Mouse (Mus musculus) liver, postnatal 0 days (tissue): ENCODE measurements at regions not wholly inside any gene's neighbourhood (a gene's known extent, or its start where the extent isn't known, plus 50 kb on each side); places are given as distances from the start of the nearest gene placed in this dataset.

ENCODE experiments used
- ATAC-seq: fragments of 200-750 bp; cut with Nextera tagmentation; 2 replicates; pipeline ENCODE4 v1.8.0; 2017; ENCODE audit warnings: mild to moderate bottlenecking, moderate library complexity
- DNase-seq: peaks from one replicate; pipeline ENCODE4 v3.0.0-alpha.2; 2016
- H3K27ac ChIP-seq: fragments of 300-500 bp; sonication (generic); 2 replicates; pipeline ENCODE4 v1.5.1; 2014; ENCODE audit warnings: antibody characterized with exemption, moderate library complexity, mild to moderate bottlenecking, low read depth
- H3K27me3 ChIP-seq: fragments of 300-500 bp; sonication (generic); 2 replicates; pipeline ENCODE4 v1.6.1; 2014; ENCODE audit warnings: low read length, control low read depth, mixed read lengths; ENCODE audit not compliant: insufficient read depth
- H3K36me3 ChIP-seq: fragments of 300-500 bp; sonication (generic); replicated peaks from 2 replicates; pipeline ENCODE4 v1.6.1; 2014; ENCODE audit warnings: mild to moderate bottlenecking, control low read depth, low read length, moderate library complexity, mixed read lengths; ENCODE audit not compliant: insufficient read depth
- H3K4me1 ChIP-seq: fragments of 300-500 bp; sonication (generic); 2 replicates; pipeline ENCODE4 v1.6.1; 2014; ENCODE audit warnings: antibody characterized with exemption, mild to moderate bottlenecking, control low read depth; ENCODE audit not compliant: insufficient read depth
- H3K4me2 ChIP-seq: fragments of 300-500 bp; sonication (generic); 2 replicates; pipeline ENCODE4 v1.6.1; 2014; ENCODE audit warnings: low read depth, mild to moderate bottlenecking, low read length, moderate library complexity, mixed read lengths
- H3K4me3 ChIP-seq: fragments of 300-500 bp; sonication (generic); 2 replicates; pipeline ENCODE4 v1.5.1; 2014; ENCODE audit warnings: low read depth, low read length
- H3K9ac ChIP-seq: fragments of 300-500 bp; sonication (generic); replicated peaks from 2 replicates; pipeline ENCODE4 v1.6.1; 2014; ENCODE audit warnings: mild to moderate bottlenecking, moderate library complexity
- H3K9me3 ChIP-seq: fragments of 300-500 bp; sonication (generic); 2 replicates; pipeline ENCODE4 v1.6.1; 2016; ENCODE audit warnings: mild to moderate bottlenecking, control low read depth, low read length, mixed read lengths
- CTCF ChIP-seq: sonication (generic); IDR thresholded peaks from 2 replicates; pipeline ENCODE4 v1.5.1; 2016; ENCODE audit warnings: antibody characterized with exemption, low read depth
- EP300 ChIP-seq: IDR thresholded peaks from 2 replicates; pipeline ENCODE4 v1.6.1; 2016; ENCODE audit warnings: antibody characterized with exemption, low read depth, mild to moderate bottlenecking
- WGBS: fragments of 180-500 bp; shearing (Covaris S2); extraction: QIAGEN DNeasy Blood & Tissue Kit; methylation state at CpG from one replicate; pipeline ENCODE4 v1.1.7; 2014; ENCODE audit not compliant: insufficient replicate concordance; 5-methylcytosine and 5-hydroxymethylcytosine counted together

DNA sequence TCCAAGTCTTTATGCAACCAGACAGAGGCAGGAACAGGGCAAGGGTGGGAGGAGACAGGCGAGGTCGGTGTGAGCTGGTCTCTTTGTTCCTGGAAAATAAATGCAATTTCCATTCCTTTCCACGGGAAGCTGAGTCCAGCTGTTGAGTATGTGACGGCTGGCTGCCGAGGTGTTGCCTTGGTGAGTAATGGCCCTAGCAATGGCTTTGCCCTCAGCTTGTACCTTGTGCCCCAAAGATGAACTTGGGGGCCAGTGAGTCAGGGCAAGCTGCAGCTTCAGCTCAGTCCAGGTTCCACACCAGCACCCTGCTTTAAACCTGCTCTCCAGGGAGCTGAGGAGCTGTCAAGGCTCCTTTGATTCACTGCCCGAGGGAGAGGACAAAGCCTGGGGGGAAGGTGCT, 130.0 kb downstream of the Tmem132e start:
- H3K27me3 ChIP-seq: 0 out of 2 replicates have a peak, but pooled peaks cover 2% of the 10 kb centered on the region
- H3K4me2 ChIP-seq: no peak overlapping the region
- H3K9ac ChIP-seq: no peak overlapping the region
- no peaks in the 10 kb centered on the region for H3K36me3 ChIP-seq
- ATAC-seq: no peak
- DNase-seq: no peak
- no peaks in the 10 kb centered on the region for H3K4me1 ChIP-seq
- H3K27ac ChIP-seq: no peak overlapping the region
- H3K9me3 ChIP-seq: no peaks in the 10 kb centered on the region
- no peak overlapping the region for H3K4me3 ChIP-seq
- no peak for TF ChIP-seq EP300
- TF ChIP-seq CTCF: no peak
- 29% methylated on average over 6 of the region's 6 CpGs for WGBS

DNA sequence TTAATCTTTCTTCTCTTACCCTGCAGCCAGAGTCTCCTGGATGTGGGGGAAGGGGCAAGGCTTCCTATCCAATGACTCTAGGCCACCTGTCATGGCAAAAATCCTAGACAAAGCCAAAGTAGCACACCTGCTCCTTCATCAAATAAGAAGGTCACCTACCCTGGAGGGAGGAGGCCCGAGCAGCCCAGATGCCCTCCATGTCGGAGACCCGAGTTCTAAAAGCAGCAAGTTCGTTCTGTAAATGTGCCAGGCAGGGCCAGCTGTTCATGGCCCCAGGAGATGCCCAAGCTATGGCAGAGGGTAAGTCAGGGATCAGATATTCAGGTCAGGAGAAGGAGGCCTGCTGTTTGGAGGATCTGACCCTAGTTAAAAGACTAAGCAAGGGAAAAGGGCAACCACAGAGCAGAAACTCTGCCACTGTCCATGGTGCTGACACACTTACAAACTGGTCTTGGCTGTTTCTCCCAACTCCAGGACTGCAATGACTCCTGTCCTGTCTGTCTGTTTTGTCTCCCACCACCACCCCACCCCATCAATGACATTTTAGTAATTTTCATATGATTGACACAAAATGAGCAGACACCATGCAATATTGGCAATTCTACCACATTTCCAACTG, 125.9 kb downstream of the Tmem132e start:
- H3K36me3 ChIP-seq: no peaks in the 10 kb centered on the region
- H3K9me3 ChIP-seq: no peaks in the 10 kb centered on the region
- 70% methylated on average over 4 of the region's 4 CpGs for WGBS
- no peak overlapping the region for H3K4me2 ChIP-seq
- H3K4me3 ChIP-seq: no peak overlapping the region
- no peak overlapping the region for H3K27ac ChIP-seq
- H3K27me3 ChIP-seq: no peaks in the 10 kb centered on the region
- TF ChIP-seq CTCF (no peak), EP300 (no peak)
- no peaks in the 10 kb centered on the region for H3K4me1 ChIP-seq
- no peak for ATAC-seq
- DNase-seq: no peak
- H3K9ac ChIP-seq: no peak overlapping the region

DNA sequence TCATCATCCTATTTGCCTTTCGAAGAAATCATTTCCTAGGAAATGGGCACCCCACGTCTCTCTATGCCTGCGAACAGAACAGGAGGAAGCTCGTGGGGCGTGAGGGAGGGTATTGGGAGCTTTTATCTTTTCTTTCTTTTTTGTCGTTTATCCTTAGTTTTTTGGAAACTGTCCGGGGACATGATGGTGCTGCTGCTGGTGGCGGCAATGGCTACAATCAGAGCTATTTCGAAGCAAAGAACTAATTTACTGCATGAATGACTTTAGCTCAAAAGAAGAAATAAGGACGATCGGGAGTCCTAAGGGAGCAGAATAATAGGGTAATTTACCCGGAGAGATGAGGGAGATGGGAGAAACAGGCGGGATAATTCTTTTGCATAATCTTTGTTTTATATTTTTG, 119.9 kb downstream of the Tmem132e start:
- no peak for ATAC-seq

More for the DNA sequence above, 119.9 kb downstream of the Tmem132e start:
- Histone ChIP-seq H3K4me1 (no peaks in the 10 kb centered on the region), H3K36me3 (no peaks in the 10 kb centered on the region), H3K9me3 (no peaks in the 10 kb centered on the region), H3K27me3 (no peaks in the 10 kb centered on the region), H3K4me3 (no peak overlapping the region), H3K4me2 (no peak overlapping the region), H3K9ac (no peak overlapping the region), H3K27ac (no peak overlapping the region)
- 64% methylated on average over 13 of the region's 13 CpGs for WGBS
- DNase-seq: no peak
- TF ChIP-seq CTCF (no peak), EP300 (no peak)
